Mouse (Mus musculus): ENCODE results near the gene B3gnt9. TPM values are rescaled to one million over a fixed set of nuclear protein-coding genes. Genes with fewer than 3 reads are reported as not detected.

B3gnt9 gene
- polyA plus RNA-seq, 1 experiment, result 0.82 TPM

DNA sequence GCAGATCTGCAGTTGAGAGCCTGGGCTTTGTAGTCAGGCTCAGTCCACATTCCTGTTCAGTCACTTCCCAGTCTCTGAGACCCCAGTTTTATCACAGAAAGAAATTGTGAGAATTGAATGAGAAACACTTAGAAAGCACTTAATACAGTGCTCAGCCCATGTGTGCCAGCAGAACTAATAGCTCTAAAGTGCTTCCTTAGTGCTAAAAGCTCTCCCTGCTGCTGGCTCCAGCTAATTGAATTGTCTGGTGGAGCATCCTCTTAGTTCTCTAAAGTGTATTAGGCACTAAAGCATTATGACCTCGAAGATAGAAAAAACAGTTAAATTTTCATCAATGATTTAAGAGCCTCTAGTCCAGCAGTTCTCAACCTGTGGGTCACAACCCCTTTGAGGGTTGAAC, 49.2 kb downstream of the B3gnt9 start:
- WGBS, result 74% methylated on average over 1 of the region's 1 CpGs
- H3K27ac ChIP-seq (ENCODE audit: control insufficient read depth, insufficient read depth, low read depth, low read length, poor library complexity), result no peak overlapping the region
- TF ChIP-seq POLR2A (IDR thresholded peaks at IDR 0.05; ENCODE audit: borderline replicate concordance, control insufficient read depth, low read depth, low read length) (no peak), CTCF (IDR thresholded peaks at IDR 0.05; ENCODE audit: control insufficient read depth, insufficient read depth, low read length) (no peak)

More for the DNA sequence above, 49.2 kb downstream of the B3gnt9 start:
- Histone ChIP-seq H3K4me1 (ENCODE audit: control insufficient read depth, insufficient read depth, low read length) (no peaks in the 10 kb centered on the region), H3K4me3 (replicated peaks; ENCODE audit: control insufficient read depth, low read depth, low read length) (no peak overlapping the region)

Other genes with a start within 250 kb of the B3gnt9 start
- gene Ces3a, start 206.6 kb downstream of the B3gnt9 start, polyA plus RNA-seq (2011; ENCODE audit: insufficient read depth, insufficient read length, low replicate concordance, missing spikeins), result 2.3 and 7.1 TPM in 2 replicates
- 0.95 and 1.3 TPM in 2 replicates for gene Ces3b, start 171.4 kb downstream of the B3gnt9 start, polyA plus RNA-seq (2011; ENCODE audit: insufficient read depth, insufficient read length, low replicate concordance, missing spikeins)
- not detected in 2 replicates for gene Ces4a, start 123.4 kb downstream of the B3gnt9 start, polyA plus RNA-seq (2011; ENCODE audit: insufficient read depth, insufficient read length, low replicate concordance, missing spikeins)
- gene Cbfb, start 84.5 kb downstream of the B3gnt9 start, polyA plus RNA-seq (2011; ENCODE audit: insufficient read depth, insufficient read length, low replicate concordance, missing spikeins), result 9.7 and 36.4 TPM in 2 replicates
- 5.0 and 17.2 TPM in 2 replicates for gene D230025D16Rik, start 30.0 kb downstream of the B3gnt9 start, polyA plus RNA-seq (2011; ENCODE audit: insufficient read depth, insufficient read length, low replicate concordance, missing spikeins)
- gene Tradd, start 9.5 kb upstream of the B3gnt9 start, polyA plus RNA-seq (2011; ENCODE audit: insufficient read depth, insufficient read length, low replicate concordance, missing spikeins), result 11.3 and 12.0 TPM in 2 replicates
- 0.50 and 3.7 TPM in 2 replicates for gene Fbxl8, start 9.5 kb upstream of the B3gnt9 start, polyA plus RNA-seq (2011; ENCODE audit: insufficient read depth, insufficient read length, low replicate concordance, missing spikeins)
- gene Hsf4, start 14.6 kb upstream of the B3gnt9 start, polyA plus RNA-seq (2011; ENCODE audit: insufficient read depth, insufficient read length, low replicate concordance, missing spikeins), result 0.95 TPM in 1 of 2 replicates, not detected in the other
- gene Nol3, start 21.0 kb upstream of the B3gnt9 start, polyA plus RNA-seq (2011; ENCODE audit: insufficient read depth, insufficient read length, low replicate concordance, missing spikeins), result 0.70 TPM in 1 of 2 replicates, not detected in the other
- gene 4931428F04Rik, start 34.7 kb upstream of the B3gnt9 start, polyA plus RNA-seq (2011; ENCODE audit: insufficient read depth, insufficient read length, low replicate concordance, missing spikeins), result 1.5 and 2.2 TPM in 2 replicates
- gene Exoc3l, start 40.9 kb upstream of the B3gnt9 start, polyA plus RNA-seq (2011; ENCODE audit: insufficient read depth, insufficient read length, low replicate concordance, missing spikeins), result 5.7 and 10.4 TPM in 2 replicates
- 108 and 115 TPM in 2 replicates for gene E2f4, start 42.5 kb upstream of the B3gnt9 start, polyA plus RNA-seq (2011; ENCODE audit: insufficient read depth, insufficient read length, low replicate concordance, missing spikeins)
- 8.2 and 11.5 TPM in 2 replicates for gene Elmo3, start 50.4 kb upstream of the B3gnt9 start, polyA plus RNA-seq (2011; ENCODE audit: insufficient read depth, insufficient read length, low replicate concordance, missing spikeins)
- gene Lrrc29, start 71.1 kb upstream of the B3gnt9 start, polyA plus RNA-seq (2011; ENCODE audit: insufficient read depth, insufficient read length, low replicate concordance, missing spikeins), result 7.8 and 19.9 TPM in 2 replicates
- gene Tmem208, start 71.2 kb upstream of the B3gnt9 start, polyA plus RNA-seq (2011; ENCODE audit: insufficient read depth, insufficient read length, low replicate concordance, missing spikeins), result 81.6 and 140 TPM in 2 replicates
- 24.6 and 66.3 TPM in 2 replicates for gene Fhod1, start 92.8 kb upstream of the B3gnt9 start, polyA plus RNA-seq (2011; ENCODE audit: insufficient read depth, insufficient read length, low replicate concordance, missing spikeins)
- 3.7 and 7.8 TPM in 2 replicates for gene Slc9a5, start 93.7 kb upstream of the B3gnt9 start, polyA plus RNA-seq (2011; ENCODE audit: insufficient read depth, insufficient read length, low replicate concordance, missing spikeins)
- not detected in 2 replicates for gene Plekhg4, start 118.1 kb upstream of the B3gnt9 start, polyA plus RNA-seq (2011; ENCODE audit: insufficient read depth, insufficient read length, low replicate concordance, missing spikeins)
- not detected in 2 replicates for gene Kctd19, start 158.3 kb upstream of the B3gnt9 start, polyA plus RNA-seq (2011; ENCODE audit: insufficient read depth, insufficient read length, low replicate concordance, missing spikeins)
- 1.1 and 3.0 TPM in 2 replicates for gene Lrrc36, start 158.4 kb upstream of the B3gnt9 start, polyA plus RNA-seq (2011; ENCODE audit: insufficient read depth, insufficient read length, low replicate concordance, missing spikeins)
- 3.3 and 3.5 TPM in 2 replicates for gene Tppp3, start 216.4 kb upstream of the B3gnt9 start, polyA plus RNA-seq (2011; ENCODE audit: insufficient read depth, insufficient read length, low replicate concordance, missing spikeins)
- gene Zdhhc1, start 241.7 kb upstream of the B3gnt9 start, polyA plus RNA-seq (2011; ENCODE audit: insufficient read depth, insufficient read length, low replicate concordance, missing spikeins), result 7.3 and 10.1 TPM in 2 replicates

All from bone marrow, adult 2 months (tissue).